Mouse (Mus musculus) left cerebral cortex, adult 18-20 months (tissue): ENCODE data around the gene Gm28374. TPM values are rescaled to one million over a fixed set of nuclear protein-coding genes. Genes with fewer than 3 reads are reported as not detected.
"Not testable (repeated sequence)": the region's sequence is repeated elsewhere in the genome, so short reads cannot be mapped to it uniquely, and the experiment has no call there.

Experiments
- DNase-seq, 2 experiments: peaks; one replicate each; pipeline ENCODE4 v3.0.0; 2021 to 2022; ENCODE audit warnings: low spot score in 2 of 2, mixed read lengths in 1 of 2
- total RNA-seq, 2 experiments: library from RNA; stranded (reverse); gene quantifications; 2 replicates each; pipeline ENCODE4 v1.2.3; 2021

Gm28374 gene
- total RNA-seq, 2 experiments from 2014 or later: 0.54 to 0.60 TPM

DNA sequence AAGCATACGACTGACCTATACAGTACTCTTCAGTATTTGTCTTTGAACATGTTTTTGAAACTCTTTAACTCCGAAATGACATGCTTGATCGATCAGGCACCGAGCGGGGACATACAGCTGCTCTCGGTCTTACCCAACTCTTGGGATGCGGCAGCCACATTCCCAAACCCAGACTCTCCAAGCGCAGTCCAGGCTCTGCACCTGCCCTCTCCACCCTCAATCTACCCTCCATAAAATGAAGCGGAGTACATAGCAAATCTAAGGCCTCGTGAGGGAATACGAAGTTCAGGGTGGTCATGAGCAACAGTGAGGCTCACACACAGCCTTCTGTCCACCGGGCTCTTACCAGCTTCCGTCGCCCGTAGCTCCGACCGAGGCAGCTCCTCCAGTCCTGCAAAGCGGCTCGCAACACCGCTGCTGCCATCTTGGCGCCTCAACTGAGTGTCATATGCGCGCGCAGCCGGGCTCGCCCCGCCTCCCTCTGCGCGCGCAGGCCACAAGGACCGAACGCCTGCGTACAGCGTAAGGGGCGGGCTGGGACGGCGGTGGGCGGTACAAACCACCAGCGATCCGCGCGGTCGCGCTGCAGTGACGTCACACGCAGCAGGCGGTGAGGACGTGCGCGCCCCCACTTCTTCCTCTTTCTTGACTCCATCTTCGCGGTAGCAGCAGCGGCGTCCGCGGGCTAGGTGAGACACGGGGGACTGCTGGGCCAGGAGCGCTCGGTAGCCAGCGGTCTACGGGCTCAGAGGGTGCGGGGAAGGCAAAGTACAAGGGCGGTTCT is 24.6 kb downstream of the Gm28374 start, which contains the start of the genes Mrpl49 and Fau:
Gene Mrpl49 (minus strand): TSS at position 473 of the 784 bp plus-strand sequence.
Gene Fau (plus strand): TSS at position 532 of the 784 bp plus-strand sequence.
- peak; percentile 99 to 100 for DNase-seq

DNA sequence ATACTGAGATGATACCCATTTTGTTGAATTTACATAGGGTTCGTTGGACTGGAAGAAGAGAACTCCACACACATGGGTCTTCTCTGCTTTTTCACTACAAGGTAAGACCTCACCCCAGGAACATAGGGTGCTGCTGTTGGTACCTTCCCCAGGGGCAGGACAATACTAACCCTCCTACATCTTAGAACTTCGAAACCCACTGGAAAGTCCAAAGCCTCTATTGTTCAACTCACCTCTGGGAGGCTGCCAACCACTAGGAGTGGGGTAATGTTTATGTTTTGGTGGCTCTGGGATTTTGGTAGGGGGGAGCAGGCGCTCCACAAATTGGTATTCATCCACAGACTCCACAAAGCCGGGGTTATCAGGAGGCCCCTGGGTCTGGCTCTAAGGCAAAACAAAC is 25.4 kb downstream of the Gm28374 start:
- DNase-seq: no peak

DNA sequence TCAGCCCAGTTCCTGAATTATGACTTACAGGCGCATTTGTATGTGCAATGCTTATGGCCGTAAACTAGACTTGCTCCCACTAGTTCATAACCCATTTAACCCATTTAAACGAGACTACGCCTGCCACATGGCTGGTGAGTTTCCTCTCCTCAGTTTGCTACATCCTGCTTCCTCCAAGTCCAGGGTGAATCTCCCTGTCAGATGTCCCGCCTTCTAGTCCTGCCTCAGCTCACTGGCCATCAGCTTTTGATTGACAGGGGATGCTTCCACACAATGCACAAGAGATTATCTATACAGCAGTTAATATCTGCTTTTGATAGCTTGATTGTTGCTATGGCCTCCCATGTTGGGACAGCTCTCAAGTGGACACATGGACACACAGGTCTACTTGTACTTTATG is 27.8 kb downstream of the Gm28374 start:
- DNase-seq: no peak

DNA sequence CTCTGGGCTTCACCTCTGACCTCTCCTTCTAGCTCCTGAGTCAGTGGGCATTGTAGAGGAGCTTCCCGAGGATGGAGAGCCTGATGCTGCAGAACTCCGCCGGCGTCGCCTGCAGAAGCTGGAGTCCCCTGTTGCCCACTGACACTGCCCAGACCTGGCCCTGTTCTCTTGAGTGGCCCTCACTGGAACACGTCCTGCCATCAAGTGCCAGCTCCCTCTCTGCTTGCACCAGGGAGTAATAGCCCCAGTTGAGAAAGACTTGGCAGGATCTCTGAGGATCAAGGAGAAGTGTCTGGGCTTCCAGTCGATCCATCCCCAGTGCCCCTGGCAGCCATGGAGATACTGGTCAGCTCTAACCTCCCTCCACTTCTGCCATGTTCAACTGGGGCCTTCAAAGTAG is 29.5 kb downstream of the Gm28374 start:
- DNase-seq: no peak

DNA sequence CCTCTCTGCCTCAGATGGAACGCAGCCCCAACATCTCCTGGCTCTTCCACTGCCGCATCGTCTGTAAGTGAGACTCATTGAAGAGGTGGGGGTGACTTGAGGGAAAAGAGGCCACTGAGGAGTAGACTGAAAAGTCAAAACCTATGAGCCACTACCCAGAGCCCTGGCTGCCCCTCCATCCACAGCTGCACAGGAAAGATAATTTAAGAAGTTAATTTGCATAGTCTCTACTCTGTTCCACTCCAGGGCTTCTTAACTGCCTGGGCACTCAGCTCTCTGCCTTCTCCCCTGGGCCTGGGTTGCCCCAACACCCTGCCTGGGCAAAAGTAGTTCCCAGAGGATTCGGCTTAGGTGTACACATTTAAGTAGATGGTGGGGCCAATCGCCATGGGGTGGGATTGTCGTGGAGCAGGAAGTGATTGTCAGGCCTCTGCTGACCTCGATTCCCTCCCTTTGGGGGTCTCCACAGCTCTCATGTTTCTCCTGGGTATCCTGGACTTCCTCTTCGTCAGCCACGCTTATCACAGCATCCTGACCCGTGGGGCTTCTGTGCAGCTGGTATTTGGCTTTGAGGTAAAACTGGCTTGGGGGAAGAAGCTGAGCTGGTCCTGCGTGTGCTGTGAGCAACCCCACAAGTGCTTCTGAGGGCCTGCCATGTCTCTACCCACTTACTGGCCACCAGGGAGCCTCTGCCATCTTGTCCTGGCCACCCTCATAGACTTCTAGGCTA is 33.2 kb downstream of the Gm28374 start:
- no peak for DNase-seq

DNA sequence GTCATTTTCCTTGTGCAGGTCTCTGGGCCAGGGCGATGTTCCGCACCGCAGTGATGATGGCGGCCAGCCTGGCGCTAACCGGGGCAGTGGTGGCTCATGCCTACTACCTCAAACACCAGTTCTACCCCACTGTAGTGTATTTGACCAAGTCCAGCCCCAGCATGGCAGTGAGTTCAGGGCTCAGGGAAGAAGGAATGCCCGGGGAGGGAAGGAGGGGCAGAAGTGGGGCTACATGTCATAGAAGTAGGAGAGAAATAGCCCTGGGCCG is 34.2 kb downstream of the Gm28374 start:
- DNase-seq: no peak

DNA sequence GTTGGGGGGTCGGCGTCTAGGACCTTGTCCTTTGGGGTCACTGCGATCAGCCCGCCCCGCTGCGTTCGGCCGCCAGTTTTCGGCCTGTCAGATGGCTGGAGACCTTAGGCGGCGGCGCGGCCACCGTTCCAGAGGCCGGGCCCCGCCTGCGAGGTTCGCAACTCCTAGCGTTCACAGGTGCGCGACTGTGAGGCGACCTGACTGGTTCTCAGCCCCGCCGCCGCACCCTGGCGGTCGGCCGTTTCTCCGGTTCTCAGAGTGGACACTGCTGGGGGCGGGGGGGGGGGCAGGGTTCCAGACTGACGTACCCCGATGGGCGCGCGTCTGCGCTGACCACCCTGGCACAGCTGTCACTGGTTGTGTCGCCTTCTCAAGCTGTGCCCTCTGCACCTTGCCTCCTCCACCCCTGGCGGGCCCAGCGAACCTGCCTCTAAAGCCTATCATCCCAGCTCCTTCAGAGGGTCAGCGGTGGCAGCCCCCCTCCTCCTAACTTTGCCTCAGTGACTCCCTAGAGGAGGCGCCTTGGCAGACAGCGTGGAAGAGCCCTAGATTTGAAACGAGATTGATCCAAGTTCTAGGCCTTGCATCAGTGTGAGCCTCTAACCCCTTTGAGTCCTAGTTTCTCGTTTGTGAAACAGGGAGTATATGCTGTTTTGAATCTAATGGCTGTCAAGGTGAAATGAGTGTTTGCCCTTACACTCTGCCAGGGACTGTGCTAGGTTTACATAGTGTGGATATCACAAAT is 34.7 kb downstream of the Gm28374 start:
- no peak for DNase-seq

DNA sequence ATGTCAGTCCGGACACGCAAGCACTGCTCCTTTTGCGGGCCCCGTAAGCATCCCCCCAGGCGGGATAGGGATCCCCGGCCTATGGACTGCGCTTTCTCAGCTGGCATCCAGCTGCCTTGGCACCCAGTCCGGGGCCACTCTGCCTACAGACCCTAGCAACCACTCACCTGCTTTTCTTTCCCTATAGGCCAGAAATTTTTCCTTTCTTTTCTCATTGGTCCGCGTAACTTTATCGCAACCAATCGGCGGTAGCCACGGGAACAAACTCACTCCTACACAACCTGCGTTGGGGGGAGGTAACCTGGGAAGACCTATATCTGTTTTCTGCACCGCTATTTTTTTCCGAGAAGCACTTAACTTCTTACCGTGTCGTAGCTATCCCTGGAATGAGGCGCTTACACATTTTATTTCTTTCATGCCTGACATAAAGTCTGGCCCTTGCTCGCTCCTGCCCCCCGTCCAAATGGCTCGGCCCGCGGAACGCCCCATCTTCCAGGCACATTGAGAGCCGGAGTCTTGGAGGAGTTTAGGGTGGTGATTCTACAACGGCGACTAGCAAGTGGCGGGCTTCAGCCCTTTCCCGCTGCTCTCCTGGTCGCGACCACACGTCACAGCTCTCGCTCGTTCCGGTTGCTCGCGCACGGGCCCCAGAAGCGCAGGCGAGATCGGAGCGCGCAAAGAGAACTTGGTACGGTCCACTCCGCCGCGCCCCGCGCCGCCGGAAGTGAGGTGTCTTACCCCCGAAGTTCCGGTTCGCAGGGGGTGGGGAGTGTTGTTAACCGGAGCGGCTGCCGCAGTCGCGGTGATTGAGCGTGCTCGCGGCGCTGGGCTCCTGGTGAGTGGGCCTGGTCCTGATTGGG is 35.5 kb downstream of the Gm28374 start, which contains the start of gene Syvn1:
Gene Syvn1 (plus strand): TSS at position 283 of the 860 bp plus-strand sequence.
- peak; percentile 85 to 92 for DNase-seq

DNA sequence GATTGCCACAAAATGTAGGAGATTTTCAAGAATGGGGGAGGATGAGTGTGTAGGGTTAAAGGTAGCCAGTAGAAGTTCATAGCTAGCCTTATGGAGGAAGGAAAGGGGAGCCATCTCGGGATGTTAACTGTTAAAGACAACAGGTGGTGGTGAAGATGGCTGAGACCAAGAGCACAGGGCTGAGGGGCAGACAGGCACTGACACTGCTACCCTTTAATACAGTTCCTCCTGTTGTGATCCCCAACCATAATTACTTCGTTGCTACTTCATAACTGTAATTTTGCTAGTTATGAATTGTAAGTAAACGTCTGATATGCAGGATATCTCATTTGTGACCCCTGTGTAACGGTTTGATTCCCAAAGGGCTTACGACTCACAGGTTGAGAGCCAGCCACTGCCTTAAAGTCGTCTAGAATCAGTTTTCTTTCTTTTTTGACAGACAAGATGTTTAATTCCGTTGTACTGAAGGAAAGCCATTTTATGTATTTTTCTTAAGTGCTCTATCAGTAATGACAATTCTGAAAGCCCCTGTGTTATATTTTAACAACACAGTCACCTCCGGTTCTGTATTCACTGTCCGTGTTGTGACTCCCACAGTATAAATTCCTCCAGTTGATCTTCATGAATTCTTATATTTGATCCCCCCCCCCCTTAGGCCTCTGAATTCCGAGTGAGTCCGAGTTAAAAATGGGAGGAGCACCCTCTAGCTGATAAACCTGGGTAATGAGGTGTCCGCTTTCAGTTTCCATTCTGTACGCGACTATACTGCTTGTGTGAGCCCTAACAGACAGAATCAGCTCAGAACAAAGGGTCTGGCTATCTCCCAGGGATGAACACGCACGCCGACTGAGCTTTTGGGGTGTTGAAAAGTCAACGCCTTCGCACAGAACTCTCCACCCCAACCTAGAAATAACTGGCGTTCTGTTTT is 36.4 kb downstream of the Gm28374 start:
- DNase-seq: no peak

DNA sequence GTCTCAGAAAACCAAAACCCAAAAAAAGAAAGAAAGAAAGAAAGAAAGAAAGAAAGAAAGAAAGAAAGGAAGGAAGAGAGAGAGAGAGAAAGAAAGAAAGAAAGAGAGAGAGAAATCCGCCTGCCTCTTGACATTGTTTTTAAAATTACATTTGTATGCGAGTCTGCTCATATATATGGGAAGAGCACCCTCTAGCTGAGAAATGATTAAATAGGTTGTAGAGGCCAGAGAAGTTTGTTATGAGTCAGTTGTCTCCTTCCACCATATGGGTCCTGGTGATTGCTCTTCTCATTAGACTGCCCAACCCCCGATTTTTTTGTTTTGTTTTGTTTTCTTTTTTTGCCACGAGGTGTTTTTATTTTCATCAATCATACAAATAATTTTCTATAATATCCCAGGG is 38.0 kb downstream of the Gm28374 start:
- not testable (repeated sequence) for DNase-seq

DNA sequence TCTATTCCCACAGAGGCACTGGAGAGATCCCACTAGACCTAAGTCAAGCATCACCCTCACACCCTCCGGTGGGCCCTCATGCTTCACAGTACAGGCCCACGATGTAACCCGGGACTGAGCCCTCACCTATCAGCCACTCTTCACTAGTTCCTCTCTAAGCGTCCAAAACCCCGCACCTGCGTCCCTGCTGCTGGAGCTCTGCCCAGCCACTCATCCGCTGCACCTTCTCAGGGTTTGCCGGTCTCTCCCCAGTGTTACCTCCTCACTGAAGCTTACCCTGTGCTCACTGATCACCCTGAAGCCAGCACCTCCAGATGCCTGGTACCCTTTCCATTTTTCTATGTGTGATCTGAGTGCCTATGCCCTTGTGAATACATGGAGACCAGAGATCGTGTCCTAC is 39.8 kb downstream of the Gm28374 start:
- no peak for DNase-seq

DNA sequence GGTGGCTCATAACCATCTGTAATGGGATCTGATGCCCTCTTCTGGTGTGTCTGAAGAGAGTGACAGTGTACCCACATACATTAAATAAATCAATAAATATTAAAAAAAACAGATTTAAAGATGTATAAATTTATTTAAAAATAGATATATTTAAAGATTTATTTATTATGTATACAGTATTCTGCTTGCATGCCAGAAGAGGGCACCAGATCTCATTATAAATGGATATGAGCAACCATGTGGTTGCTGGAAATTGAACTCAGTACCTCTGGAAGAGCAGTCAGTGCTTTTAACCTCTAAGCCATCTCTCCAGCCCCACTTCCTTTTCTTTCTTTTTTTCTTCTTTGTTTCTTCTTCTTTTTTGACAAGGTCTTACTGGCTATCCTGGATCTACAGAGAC is 42.1 kb downstream of the Gm28374 start:
- DNase-seq: no peak

DNA sequence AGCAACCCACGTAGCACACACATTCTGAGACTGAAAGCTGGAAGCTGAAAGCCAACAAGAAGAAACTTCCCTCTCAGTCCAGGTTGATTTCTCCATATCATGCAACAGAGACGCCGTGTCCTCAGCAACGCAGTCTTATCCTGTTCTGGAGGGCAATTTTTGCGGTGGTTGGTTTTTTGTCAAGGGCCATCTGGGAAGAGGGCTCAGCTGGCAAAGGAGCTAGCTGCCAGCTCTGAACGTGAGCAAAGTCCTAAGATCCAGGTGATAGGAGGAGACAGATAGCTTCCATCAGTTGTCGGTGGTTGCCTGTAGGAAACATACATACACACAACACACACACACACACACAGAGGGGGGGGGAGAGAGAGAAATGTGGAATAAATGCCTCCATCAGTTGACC is 43.7 kb downstream of the Gm28374 start:
- no peak for DNase-seq

DNA sequence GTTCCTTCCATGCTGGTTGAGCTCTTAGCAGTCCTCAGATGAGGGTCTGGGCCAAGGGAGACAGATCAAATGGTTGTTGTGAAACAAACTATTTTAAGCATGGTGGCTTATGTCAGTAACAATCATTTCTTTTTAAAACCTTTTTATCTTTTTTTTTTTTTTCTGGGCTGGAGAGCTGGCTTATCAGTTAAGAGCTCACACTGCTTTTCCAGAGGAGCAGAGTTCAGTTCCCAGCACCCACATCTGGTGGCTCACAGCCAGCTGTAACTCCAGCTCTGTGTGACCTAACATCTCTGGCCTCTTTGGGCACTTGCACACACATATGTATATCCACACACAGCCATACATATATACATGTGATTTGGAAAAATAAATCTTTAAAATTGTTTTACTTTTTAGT is 44.4 kb downstream of the Gm28374 start:
- no peak for DNase-seq

DNA sequence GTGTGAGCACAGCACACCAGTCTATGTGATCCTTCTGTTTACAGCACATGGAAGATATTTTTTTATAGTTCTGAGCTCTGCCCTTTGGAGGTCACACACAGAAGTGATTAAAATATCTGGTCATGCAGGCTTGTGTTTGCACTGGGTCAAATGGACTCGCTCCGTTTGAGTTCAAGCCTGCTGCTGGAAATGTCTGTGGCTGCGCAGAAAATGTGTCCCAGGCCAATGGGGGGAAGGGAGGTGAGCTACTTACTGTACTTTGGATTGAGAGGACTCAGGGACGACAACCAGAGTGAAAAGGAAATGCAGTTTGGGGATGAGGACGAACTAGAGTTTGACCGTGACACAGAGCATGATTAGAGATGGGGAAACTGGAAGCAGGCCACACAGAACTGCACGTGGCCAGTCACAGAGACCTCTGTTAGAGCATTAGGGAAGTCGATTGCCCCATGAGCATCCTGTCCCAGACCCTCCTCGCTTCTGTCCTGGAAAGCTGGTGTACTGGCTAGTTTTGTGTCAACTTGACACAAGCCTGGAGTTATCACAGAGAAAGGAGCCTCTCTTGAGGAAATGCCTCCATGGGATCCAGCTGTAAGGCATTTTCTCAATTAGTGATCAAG is 46.0 kb downstream of the Gm28374 start:
- DNase-seq: no peak

DNA sequence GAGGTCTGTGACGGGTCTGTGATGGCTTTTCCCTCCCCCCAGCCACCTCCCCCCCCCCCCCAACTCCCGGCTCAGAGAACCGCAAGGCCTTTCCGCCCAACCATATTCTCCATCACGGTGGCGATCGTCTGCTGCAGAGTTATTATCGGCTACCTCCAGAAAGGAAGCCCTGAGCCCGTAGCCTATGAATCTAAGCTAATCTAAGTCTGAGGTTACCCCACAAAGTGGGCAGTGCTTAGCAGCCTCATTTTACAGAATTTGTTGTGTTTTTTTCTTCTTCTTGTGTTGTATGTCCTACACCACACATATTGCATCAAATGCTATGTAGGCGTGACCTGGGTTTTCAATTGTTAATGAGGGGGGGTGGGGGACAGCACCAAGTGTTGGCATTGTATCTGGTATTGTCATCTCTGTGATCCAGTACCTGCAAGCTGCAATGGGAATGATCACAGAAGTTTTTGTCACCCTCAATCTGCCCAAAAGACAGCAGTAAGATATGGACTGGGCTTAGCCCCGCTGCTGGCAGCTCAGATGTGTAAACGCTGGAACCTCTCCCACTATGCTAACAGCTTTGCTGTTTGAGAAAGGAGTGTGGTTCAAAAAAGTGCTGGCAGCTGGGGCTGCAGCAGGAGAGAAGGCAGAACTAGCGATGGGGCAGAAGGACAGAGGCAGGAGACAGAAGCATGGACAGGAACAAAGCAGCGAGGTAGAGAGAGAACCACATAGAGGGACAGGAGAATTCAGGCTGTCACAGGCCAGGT is 51.4 kb downstream of the Gm28374 start:
- DNase-seq: no peak

DNA sequence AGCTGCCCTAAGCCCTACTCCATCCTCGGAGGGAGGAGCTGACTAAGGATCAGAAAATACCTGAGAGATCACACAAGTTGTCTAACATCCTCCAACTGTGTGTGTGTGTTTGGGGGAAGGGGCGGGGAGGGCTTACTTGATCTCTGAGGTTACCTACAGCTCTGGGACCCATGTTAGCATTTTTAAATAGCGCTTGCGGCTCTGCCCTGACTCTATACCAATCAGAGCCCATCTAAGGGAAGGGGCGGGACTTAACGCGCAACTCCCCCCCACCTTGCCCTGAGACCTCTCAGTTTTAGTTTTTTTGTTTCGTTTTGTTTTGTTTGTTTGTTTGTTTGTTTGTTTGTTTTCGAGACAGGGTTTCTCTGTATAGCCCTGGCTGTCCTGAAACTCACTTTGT is 52.6 kb downstream of the Gm28374 start:
- DNase-seq: no peak

DNA sequence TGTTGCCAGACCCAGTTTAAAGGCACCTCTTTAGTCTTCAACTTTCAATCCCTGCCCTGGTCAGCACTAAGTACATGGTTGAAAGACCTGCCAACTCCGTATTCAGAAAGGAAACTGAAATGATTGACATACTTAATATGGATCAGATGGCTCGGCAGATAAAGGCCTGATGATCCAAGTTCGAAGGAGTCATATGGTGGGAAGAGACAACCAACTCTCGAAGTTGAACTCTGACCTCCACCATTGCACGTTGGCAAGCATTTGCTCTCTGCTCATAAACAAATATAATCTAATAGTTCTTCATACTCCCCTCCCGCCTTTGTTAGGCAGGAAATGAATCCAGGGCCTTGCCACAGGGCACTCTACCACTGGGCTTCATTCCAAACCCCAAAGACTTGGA is 53.1 kb downstream of the Gm28374 start:
- DNase-seq: no peak
